Mouse (Mus musculus) heart, embryonic 15.5 days (tissue): Measurements from ENCODE around the gene Rab11fip3. TPM values are rescaled to one million over a fixed set of nuclear protein-coding genes. Genes with fewer than 3 reads are reported as not detected.
A peak's percentile ranks its signal among the peaks of the same experiment; 100 is the strongest.

ENCODE experiments used
- ATAC-seq: fragments of 200-750 bp; cut with Nextera tagmentation; replicated peaks from 2 replicates; pipeline ENCODE4 v1.8.0; 2017; ENCODE audit warnings: low read depth, moderate TSS enrichment; ENCODE audit not compliant: insufficient number of reproducible peaks, insufficient read depth, low FRiP score
- H3K27ac ChIP-seq: fragments of 300-500 bp; sonication (generic); 2 replicates; pipeline ENCODE4 v1.5.1; 2015; ENCODE audit warnings: mild to moderate bottlenecking, inconsistent platforms
- H3K27me3 ChIP-seq: fragments of 300-500 bp; sonication (generic); 2 replicates; pipeline ENCODE4 v1.6.1; 2015; ENCODE audit warnings: inconsistent platforms
- H3K36me3 ChIP-seq: fragments of 300-500 bp; sonication (generic); 2 replicates; pipeline ENCODE4 v1.6.1; 2015; ENCODE audit warnings: mild to moderate bottlenecking, inconsistent platforms
- H3K4me1 ChIP-seq: fragments of 300-500 bp; sonication (generic); replicated peaks from 2 replicates; pipeline ENCODE4 v1.6.1; 2015; ENCODE audit warnings: inconsistent platforms
- H3K4me2 ChIP-seq: fragments of 300-500 bp; sonication (generic); 2 replicates; pipeline ENCODE4 v1.6.1; 2015; ENCODE audit warnings: inconsistent platforms, mild to moderate bottlenecking, moderate library complexity
- H3K4me3 ChIP-seq: fragments of 300-500 bp; sonication (generic); 2 replicates; pipeline ENCODE4 v1.5.1; 2015; ENCODE audit warnings: mild to moderate bottlenecking, inconsistent platforms
- H3K9ac ChIP-seq: fragments of 300-500 bp; sonication (generic); 2 replicates; pipeline ENCODE4 v1.6.1; 2015; ENCODE audit warnings: mild to moderate bottlenecking, inconsistent platforms
- H3K9me3 ChIP-seq: fragments of 300-500 bp; sonication (generic); replicated peaks from 2 replicates; pipeline ENCODE4 v1.6.1; 2016; ENCODE audit warnings: inconsistent platforms
- WGBS: fragments of 180-500 bp; shearing (Covaris S2); methylation state at CpG from one replicate; pipeline ENCODE4 v1.1.7; 2015; ENCODE audit warnings: mixed read lengths; 5-methylcytosine and 5-hydroxymethylcytosine counted together
- polyA plus RNA-seq: library from polyadenylated mRNA; unstranded; fragments of >200 nt; fragmentation: Nextera tagmentation; extraction: Ambion mirVana; gene quantifications from 2 replicates; pipeline ENCODE4 v1.2.1, GENCODE M21; 2015

The Rab11fip3 gene
- polyA plus RNA-seq, 1 experiment from 2014 or later = 10.2 TPM

- H3K36me3 ChIP-seq = no peaks in the 10 kb centered on the region
- peak within 1 kb of the TSS; percentile 52 for H3K4me3 ChIP-seq
- H3K27ac ChIP-seq = no peak within 1 kb of the TSS
- H3K27me3 ChIP-seq = peaks cover 49% of the 10 kb centered on the region
- H3K4me1 ChIP-seq = peaks cover 16% of the 10 kb centered on the region
- H3K4me2 ChIP-seq = peak within 1 kb of the TSS; percentile 84
- no peaks in the 10 kb centered on the region for H3K9me3 ChIP-seq
- H3K9ac ChIP-seq = peak within 1 kb of the TSS; percentile 41; the same call in 1 of the 2 replicates
- ATAC-seq = no peak
- WGBS = 1% methylated on average over 58 of the region's 58 CpGs
These were observed 117.3 kb downstream of the Rab11fip3 start, which contains the start of gene A930017K11Rik for GRCm38 (mm10) chr17:25951803-25952623. A930017K11Rik (minus strand) TSS chr17:25952565.

GRCm38 (mm10) chr17:25951225-25951802 lies 118.0 kb downstream of the Rab11fip3 start:
- Histone ChIP-seq H3K4me1 (peaks cover 16% of the 10 kb centered on the region), H3K9ac (peak overlapping the region; percentile 41; the same call in 1 of the 2 replicates), H3K4me2 (peak overlapping the region; percentile 84), H3K9me3 (no peaks in the 10 kb centered on the region), H3K27ac (no peak overlapping the region), H3K27me3 (peaks cover 49% of the 10 kb centered on the region), H3K36me3 (no peaks in the 10 kb centered on the region), H3K4me3 (peak overlapping the region; percentile 52)
- no peak for ATAC-seq
- WGBS = under 1% methylated on average over 33 of the region's 33 CpGs

- Histone ChIP-seq H3K4me1 (peaks cover 16% of the 10 kb centered on the region), H3K9me3 (no peaks in the 10 kb centered on the region), H3K4me2 (no peak overlapping the region), H3K4me3 (no peak overlapping the region), H3K36me3 (no peaks in the 10 kb centered on the region), H3K27ac (no peak overlapping the region), H3K9ac (no peak overlapping the region), H3K27me3 (peaks cover 49% of the 10 kb centered on the region)
- WGBS = 10% methylated on average over 3 of the region's 3 CpGs
- no peak for ATAC-seq
These were observed 118.6 kb downstream of the Rab11fip3 start for GRCm38 (mm10) chr17:25950706-25951105.

GRCm38 (mm10) chr17:25949981-25950380 lies 119.4 kb downstream of the Rab11fip3 start:
- ATAC-seq = no peak
- Histone ChIP-seq H3K4me1 (peaks cover 16% of the 10 kb centered on the region), H3K4me2 (no peak overlapping the region), H3K9ac (no peak overlapping the region), H3K27me3 (peaks cover 49% of the 10 kb centered on the region), H3K4me3 (no peak overlapping the region), H3K36me3 (no peaks in the 10 kb centered on the region), H3K27ac (no peak overlapping the region), H3K9me3 (no peaks in the 10 kb centered on the region)
- WGBS = 72% methylated on average over 5 of the region's 5 CpGs

GRCm38 (mm10) chr17:25948051-25948450 lies 121.3 kb downstream of the Rab11fip3 start:
- Histone ChIP-seq H3K27ac (no peak overlapping the region), H3K4me1 (peaks cover 16% of the 10 kb centered on the region), H3K27me3 (peaks cover 37% of the 10 kb centered on the region), H3K4me3 (no peak overlapping the region), H3K9ac (no peak overlapping the region), H3K9me3 (no peaks in the 10 kb centered on the region), H3K4me2 (no peak overlapping the region), H3K36me3 (no peaks in the 10 kb centered on the region)
- WGBS = 70% methylated on average over 8 of the region's 8 CpGs
- ATAC-seq = no peak

GRCm38 (mm10) chr17:25947576-25947975 lies 121.8 kb downstream of the Rab11fip3 start:
- no peak overlapping the region for H3K27ac ChIP-seq
- H3K9ac ChIP-seq = no peak overlapping the region
- H3K4me2 ChIP-seq = no peak overlapping the region
- ATAC-seq = no peak
- peaks cover 33% of the 10 kb centered on the region for H3K27me3 ChIP-seq
- 60% methylated on average over 4 of the region's 4 CpGs for WGBS
- H3K9me3 ChIP-seq = no peaks in the 10 kb centered on the region
- no peaks in the 10 kb centered on the region for H3K36me3 ChIP-seq
- peaks cover 16% of the 10 kb centered on the region for H3K4me1 ChIP-seq
- H3K4me3 ChIP-seq = no peak overlapping the region

GRCm38 (mm10) chr17:25946891-25947290 lies 122.5 kb downstream of the Rab11fip3 start:
- WGBS = 78% methylated on average over 8 of the region's 8 CpGs
- no peak overlapping the region for H3K4me3 ChIP-seq
- ATAC-seq = no peak
- H3K9me3 ChIP-seq = no peaks in the 10 kb centered on the region
- no peak overlapping the region for H3K4me2 ChIP-seq
- H3K4me1 ChIP-seq = peaks cover 16% of the 10 kb centered on the region
- H3K27ac ChIP-seq = no peak overlapping the region
- peaks cover 26% of the 10 kb centered on the region for H3K27me3 ChIP-seq
- no peak overlapping the region for H3K9ac ChIP-seq
- no peaks in the 10 kb centered on the region for H3K36me3 ChIP-seq

- no peak overlapping the region for H3K4me3 ChIP-seq
- no peak overlapping the region for H3K27ac ChIP-seq
- WGBS = 66% methylated on average over 7 of the region's 7 CpGs
These were observed 123.0 kb downstream of the Rab11fip3 start for GRCm38 (mm10) chr17:25946349-25946748.

GRCm38 (mm10) chr17:25945517-25946155 lies 123.7 kb downstream of the Rab11fip3 start:
- no peaks in the 10 kb centered on the region for H3K36me3 ChIP-seq
- WGBS = 68% methylated on average over 9 of the region's 9 CpGs
- no peak overlapping the region for H3K4me3 ChIP-seq
- no peak overlapping the region for H3K4me2 ChIP-seq
- peaks cover 12% of the 10 kb centered on the region for H3K4me1 ChIP-seq
- no peaks in the 10 kb centered on the region for H3K9me3 ChIP-seq
- H3K27ac ChIP-seq = no peak overlapping the region
- H3K9ac ChIP-seq = no peak overlapping the region
- no peak for ATAC-seq
- peaks cover 13% of the 10 kb centered on the region for H3K27me3 ChIP-seq

More at GRCm38 (mm10) chr17:25946349-25946748, 123.0 kb downstream of the Rab11fip3 start:
- Histone ChIP-seq H3K4me2 (no peak overlapping the region), H3K4me1 (peaks cover 10% of the 10 kb centered on the region), H3K9me3 (no peaks in the 10 kb centered on the region), H3K27me3 (peaks cover 20% of the 10 kb centered on the region), H3K9ac (no peak overlapping the region), H3K36me3 (no peaks in the 10 kb centered on the region)
- ATAC-seq = no peak

GRCm38 (mm10) chr17:25944366-25945163 lies 124.8 kb downstream of the Rab11fip3 start, which contains the start of the genes Pigq and Nhlrc4:
Pigq (minus strand) TSS chr17:25944936.
Nhlrc4 (minus strand) TSS chr17:25944961.
- WGBS = 56% methylated on average over 6 of the region's 6 CpGs
- H3K9me3 ChIP-seq = no peaks in the 10 kb centered on the region
- no peak within 1 kb of the TSS for H3K27ac ChIP-seq
- H3K36me3 ChIP-seq = no peaks in the 10 kb centered on the region
- no peak within 1 kb of the TSS for H3K4me2 ChIP-seq
- H3K27me3 ChIP-seq = peaks cover 3% of the 10 kb centered on the region; the same call in 1 of the 2 replicates
- ATAC-seq = no peak
- H3K4me3 ChIP-seq = no peak within 1 kb of the TSS
- H3K4me1 ChIP-seq = peaks cover 23% of the 10 kb centered on the region
- H3K9ac ChIP-seq = no peak within 1 kb of the TSS
